Mouse (Mus musculus): ENCODE measurements around the gene Zfp446.

GRCm38 (mm10) chr7:12993148-12993547 is 15.5 kb downstream of the Zfp446 start:
- no peak for TF ChIP-seq GATA1 (IDR thresholded peaks at IDR 0.05; ENCODE audit: borderline replicate concordance, low read length)
- no peak for TF ChIP-seq FLI1 (IDR thresholded peaks at IDR 0.05; ENCODE audit: low read length)
